Mouse (Mus musculus) heart, embryonic 12.5 days (tissue): ENCODE results near the gene Afap1l2. TPM values are rescaled to one million over a fixed set of nuclear protein-coding genes. Genes with fewer than 3 reads are reported as not detected.

Experiments
- ATAC-seq: fragments of 200-750 bp; cut with Nextera tagmentation; 2 replicates; pipeline ENCODE4 v1.8.0; 2017; ENCODE audit warnings: moderate TSS enrichment, moderate library complexity; ENCODE audit not compliant: insufficient number of reproducible peaks, low FRiP score
- H3K27ac ChIP-seq: fragments of 300-500 bp; sonication (generic); 2 replicates; pipeline ENCODE4 v1.5.1; 2016; ENCODE audit warnings: mild to moderate bottlenecking, moderate library complexity; ENCODE audit not compliant: poor library complexity, severe bottlenecking
- H3K27me3 ChIP-seq: fragments of 300-500 bp; sonication (generic); replicated peaks from 2 replicates; pipeline ENCODE4 v1.6.1; 2016; ENCODE audit warnings: mild to moderate bottlenecking, moderate library complexity
- H3K36me3 ChIP-seq: fragments of 300-500 bp; sonication (generic); 2 replicates; pipeline ENCODE4 v1.6.1; 2016; ENCODE audit warnings: mild to moderate bottlenecking, moderate library complexity
- H3K4me1 ChIP-seq: fragments of 300-500 bp; sonication (generic); replicated peaks from 2 replicates; pipeline ENCODE4 v1.6.1; 2016; ENCODE audit warnings: mild to moderate bottlenecking
- H3K4me2 ChIP-seq: fragments of 300-500 bp; sonication (generic); 2 replicates; pipeline ENCODE4 v1.6.1; 2016; ENCODE audit warnings: mild to moderate bottlenecking, moderate library complexity
- H3K4me3 ChIP-seq: fragments of 300-500 bp; sonication (generic); 2 replicates; pipeline ENCODE4 v1.5.1; 2016; ENCODE audit warnings: mild to moderate bottlenecking
- H3K9ac ChIP-seq: fragments of 300-500 bp; sonication (generic); 2 replicates; pipeline ENCODE4 v1.6.1; 2016; ENCODE audit warnings: mild to moderate bottlenecking, moderate library complexity
- H3K9me3 ChIP-seq: fragments of 300-500 bp; sonication (generic); replicated peaks from 2 replicates; pipeline ENCODE4 v1.6.1; 2016; ENCODE audit warnings: mild to moderate bottlenecking, moderate library complexity
- WGBS: fragments of 180-500 bp; shearing (Covaris S2); methylation state at CpG from one replicate; pipeline ENCODE4 v1.1.7; 2016; 5-methylcytosine and 5-hydroxymethylcytosine counted together
- polyA plus RNA-seq: library from polyadenylated mRNA; unstranded; fragments of >200 nt; fragmentation: Nextera tagmentation; extraction: Ambion mirVana; gene quantifications from 2 replicates; pipeline ENCODE4 v1.2.1, GENCODE M21; 2016

Afap1l2 gene
- polyA plus RNA-seq, 1 experiment from 2014 or later = 0.92 TPM

DNA sequence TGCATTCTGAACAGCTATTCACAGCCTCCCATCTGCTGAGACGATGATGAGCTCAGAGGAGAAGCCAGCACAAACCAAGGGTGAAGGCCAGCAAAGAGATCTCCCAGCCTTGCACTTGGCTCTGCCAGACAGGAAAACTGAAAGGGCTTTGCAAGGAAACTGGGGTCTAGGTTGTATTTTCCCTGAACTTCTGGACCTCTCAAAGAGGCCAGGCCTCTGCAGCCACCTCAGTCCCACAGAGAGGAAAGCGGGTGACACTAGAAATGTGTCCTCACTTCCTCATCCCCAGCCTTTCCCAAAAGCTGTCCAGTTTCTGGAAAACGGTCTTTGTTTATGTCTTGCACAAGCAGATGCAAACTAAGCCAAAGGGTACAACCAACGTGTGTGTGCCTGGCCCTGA is 54.2 kb downstream of the Afap1l2 start:
- ATAC-seq = no peak
- WGBS = 76% methylated on average over 4 of the region's 4 CpGs
- H3K9ac ChIP-seq = no peak overlapping the region
- no peaks in the 10 kb centered on the region for H3K27me3 ChIP-seq
- no peak overlapping the region for H3K4me2 ChIP-seq
- H3K27ac ChIP-seq = no peak overlapping the region
- H3K9me3 ChIP-seq = no peaks in the 10 kb centered on the region
- H3K4me3 ChIP-seq = no peak overlapping the region
- H3K4me1 ChIP-seq = 0 out of 2 replicates have a peak, but pooled peaks cover 5% of the 10 kb centered on the region
- H3K36me3 ChIP-seq = no peaks in the 10 kb centered on the region

DNA sequence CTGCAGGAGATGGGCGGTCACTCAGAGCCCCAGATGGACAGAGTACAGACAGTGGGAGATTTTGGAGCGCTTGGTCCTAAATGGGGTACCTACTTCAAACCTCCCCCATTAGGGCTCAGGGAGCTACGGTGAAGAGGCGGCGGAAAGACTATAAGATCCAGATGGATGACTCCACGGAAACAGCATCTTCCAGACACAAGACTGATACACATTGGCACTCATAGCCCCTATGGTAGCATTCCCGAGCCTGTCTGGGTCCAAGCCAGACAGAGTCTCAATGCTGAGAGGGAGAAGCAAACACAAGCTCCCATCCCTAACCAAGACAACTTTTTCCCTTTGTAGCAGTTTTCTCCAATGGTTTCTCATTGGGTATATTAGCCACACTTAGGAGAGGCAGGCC is 57.2 kb downstream of the Afap1l2 start:
- ATAC-seq = no peak
- Histone ChIP-seq H3K4me3 (no peak overlapping the region), H3K9ac (no peak overlapping the region), H3K9me3 (no peaks in the 10 kb centered on the region), H3K4me1 (no peaks in the 10 kb centered on the region), H3K36me3 (no peaks in the 10 kb centered on the region), H3K27me3 (no peaks in the 10 kb centered on the region; the same call in 1 of the 2 replicates), H3K27ac (no peak overlapping the region), H3K4me2 (no peak overlapping the region)
- WGBS = 83% methylated on average over 7 of the region's 7 CpGs

DNA sequence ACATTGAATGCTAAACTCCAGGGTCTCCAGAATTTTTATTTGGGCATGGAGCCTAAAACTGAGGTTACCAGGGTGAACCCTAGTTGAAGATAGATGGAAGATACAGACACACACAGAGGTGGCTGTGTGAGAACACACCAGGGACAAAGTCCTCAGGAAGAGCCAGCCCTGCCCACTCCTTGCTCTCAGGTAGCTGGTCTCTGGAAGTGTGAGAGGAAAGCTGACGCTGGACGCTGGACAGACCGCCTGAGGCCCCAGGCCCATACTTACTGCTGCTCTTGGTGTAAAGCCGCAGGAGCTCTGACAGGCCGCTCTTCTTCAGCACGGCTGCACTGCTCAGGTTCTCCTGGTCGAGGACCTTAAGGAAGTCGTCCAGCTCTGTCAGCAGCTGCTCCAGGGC is 58.2 kb downstream of the Afap1l2 start:
- H3K9ac ChIP-seq = no peak overlapping the region
- WGBS = 48% methylated on average over 8 of the region's 8 CpGs

DNA sequence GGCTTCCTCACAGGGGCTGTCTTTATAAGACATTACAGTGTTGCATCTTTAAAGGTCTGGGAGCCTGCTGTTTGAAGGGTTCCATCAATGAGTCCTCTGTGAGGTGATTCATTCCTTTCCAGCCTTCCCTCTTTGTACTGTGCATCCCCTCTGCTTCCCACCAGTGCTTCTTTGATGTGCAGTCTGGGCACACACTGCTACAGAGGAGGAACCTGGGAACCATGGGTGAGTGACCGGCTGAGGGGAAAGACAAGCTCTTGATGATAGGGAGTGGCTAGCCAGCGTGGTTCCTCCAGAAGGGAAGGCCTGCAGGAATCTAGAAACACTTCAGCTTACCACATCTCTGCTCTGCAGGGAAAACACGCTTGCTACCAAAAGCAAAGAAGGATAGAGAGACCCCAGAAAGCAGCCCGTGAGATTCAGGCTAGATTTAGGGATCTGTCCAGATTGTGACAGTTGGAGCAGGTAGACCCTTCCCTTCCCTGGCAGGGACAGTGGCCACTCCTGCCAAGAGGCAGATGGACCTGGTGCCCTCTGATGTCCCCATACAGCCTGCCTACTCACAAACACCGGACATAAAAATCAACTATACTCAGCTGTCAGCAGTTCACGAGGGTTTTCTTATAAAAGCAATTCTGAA is 59.9 kb downstream of the Afap1l2 start:
- H3K27me3 ChIP-seq = no peaks in the 10 kb centered on the region; the same call in 1 of the 2 replicates
- no peak overlapping the region for H3K4me2 ChIP-seq
- no peak overlapping the region for H3K4me3 ChIP-seq
- H3K4me1 ChIP-seq = no peaks in the 10 kb centered on the region
- no peak overlapping the region for H3K27ac ChIP-seq
- no peak for ATAC-seq
- 0 out of 2 replicates have a peak, but pooled peaks cover 4% of the 10 kb centered on the region for H3K9me3 ChIP-seq
- no peak overlapping the region for H3K9ac ChIP-seq
- H3K36me3 ChIP-seq = no peaks in the 10 kb centered on the region
- 53% methylated on average over 6 of the region's 6 CpGs for WGBS

More for the DNA sequence above, 58.2 kb downstream of the Afap1l2 start:
- Histone ChIP-seq H3K4me1 (no peaks in the 10 kb centered on the region), H3K27ac (no peak overlapping the region), H3K4me2 (no peak overlapping the region), H3K9me3 (0 out of 2 replicates have a peak, but pooled peaks cover 1% of the 10 kb centered on the region), H3K36me3 (no peaks in the 10 kb centered on the region), H3K4me3 (no peak overlapping the region), H3K27me3 (no peaks in the 10 kb centered on the region; the same call in 1 of the 2 replicates)
- no peak for ATAC-seq

DNA sequence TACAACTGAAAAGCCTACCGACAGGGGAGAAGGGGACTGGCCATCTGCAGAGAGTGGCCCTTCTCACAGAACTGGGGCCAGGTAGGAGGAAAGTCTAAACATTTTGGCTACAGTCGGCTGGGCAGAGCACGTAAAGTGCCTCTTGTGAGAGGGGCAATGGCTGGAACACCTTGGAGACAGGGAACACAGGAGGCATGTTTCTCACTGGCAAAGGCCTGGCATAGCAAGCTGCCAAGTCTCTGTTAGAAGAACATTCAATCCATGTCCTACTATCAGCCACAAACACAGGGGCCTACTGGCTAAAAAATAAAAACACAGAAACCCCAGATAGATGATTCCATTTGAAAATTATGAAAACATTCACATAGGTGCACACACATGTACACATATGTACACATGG is 61.3 kb downstream of the Afap1l2 start:
- H3K9ac ChIP-seq = no peak overlapping the region
- WGBS = 84% methylated on average over 3 of the region's 3 CpGs

DNA sequence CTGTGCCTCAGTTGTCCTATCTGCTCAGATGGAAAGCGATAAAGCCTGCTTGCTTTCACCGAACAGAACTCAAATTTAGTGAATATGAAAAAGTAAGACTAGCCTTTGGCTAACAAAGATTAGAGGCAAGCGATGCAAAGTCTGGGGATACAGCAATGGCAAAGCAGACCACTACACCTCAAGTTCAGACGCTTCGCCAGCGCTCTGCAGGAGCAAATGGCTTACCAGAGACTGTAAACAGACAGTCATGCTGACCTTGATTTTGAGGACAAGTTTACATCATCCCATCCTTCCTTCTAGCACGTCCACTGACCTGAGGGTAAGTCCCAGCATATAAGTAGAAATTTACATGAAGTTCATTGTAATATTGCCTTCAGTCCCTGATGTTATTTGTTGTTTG is 61.8 kb downstream of the Afap1l2 start:
- no peak overlapping the region for H3K4me3 ChIP-seq
- ATAC-seq = no peak
- no peaks in the 10 kb centered on the region; the same call in 1 of the 2 replicates for H3K27me3 ChIP-seq
- H3K4me1 ChIP-seq = no peaks in the 10 kb centered on the region
- no peaks in the 10 kb centered on the region for H3K36me3 ChIP-seq
- H3K4me2 ChIP-seq = no peak overlapping the region
- WGBS = 87% methylated on average over 7 of the region's 7 CpGs
- H3K27ac ChIP-seq = no peak overlapping the region
- 0 out of 2 replicates have a peak, but pooled peaks cover 4% of the 10 kb centered on the region for H3K9me3 ChIP-seq
- H3K9ac ChIP-seq = no peak overlapping the region

More for the DNA sequence above, 61.3 kb downstream of the Afap1l2 start:
- Histone ChIP-seq H3K4me2 (no peak overlapping the region), H3K4me3 (no peak overlapping the region), H3K27me3 (no peaks in the 10 kb centered on the region; the same call in 1 of the 2 replicates), H3K9me3 (0 out of 2 replicates have a peak, but pooled peaks cover 4% of the 10 kb centered on the region), H3K27ac (no peak overlapping the region), H3K4me1 (no peaks in the 10 kb centered on the region), H3K36me3 (no peaks in the 10 kb centered on the region)
- no peak for ATAC-seq

DNA sequence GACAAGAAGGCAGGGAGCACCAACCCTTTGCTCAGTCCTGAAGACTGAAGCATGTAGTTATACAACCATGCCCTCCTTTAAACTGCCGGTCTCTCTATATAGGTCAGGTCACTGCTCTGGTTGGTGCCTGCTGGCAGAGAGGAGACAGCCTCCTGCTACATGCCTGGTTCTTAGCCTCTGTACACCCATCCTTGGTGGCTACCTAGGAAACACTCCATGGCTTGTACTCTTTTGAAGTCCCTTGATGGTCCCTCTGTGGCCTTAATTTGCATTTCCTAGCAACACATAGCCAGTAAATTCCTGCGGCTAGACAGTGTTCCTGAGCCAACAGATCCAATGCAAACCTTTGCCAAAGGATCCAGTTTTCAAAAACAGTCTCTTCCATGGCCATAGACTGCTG is 62.4 kb downstream of the Afap1l2 start:
- Histone ChIP-seq H3K4me3 (no peak overlapping the region), H3K36me3 (no peaks in the 10 kb centered on the region), H3K27me3 (no peaks in the 10 kb centered on the region; the same call in 1 of the 2 replicates), H3K9me3 (0 out of 2 replicates have a peak, but pooled peaks cover 4% of the 10 kb centered on the region), H3K27ac (no peak overlapping the region), H3K9ac (no peak overlapping the region), H3K4me1 (peaks cover 3% of the 10 kb centered on the region; the same call in 1 of the 2 replicates), H3K4me2 (no peak overlapping the region)
- no peak for ATAC-seq
- 76% methylated on average over 2 of the region's 2 CpGs for WGBS

DNA sequence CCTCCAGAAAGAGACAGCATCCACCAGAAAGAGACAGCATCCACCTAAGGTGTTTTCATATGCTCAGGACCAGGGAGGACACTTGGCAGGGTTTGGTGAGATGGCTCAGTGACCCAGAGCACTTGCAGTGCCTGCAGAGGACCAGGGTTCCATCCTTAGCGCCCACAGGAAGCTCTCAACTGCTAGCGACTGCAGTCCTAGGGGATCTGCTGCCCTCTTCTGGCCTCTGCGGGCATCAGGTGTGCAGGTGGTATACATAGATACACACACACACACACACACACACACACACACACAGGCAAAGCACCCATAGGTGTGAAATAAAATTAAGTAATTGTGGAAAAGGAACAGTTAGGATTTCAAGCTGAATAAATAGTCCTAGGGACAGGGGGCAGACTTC is 63.2 kb downstream of the Afap1l2 start:
- peaks cover 9% of the 10 kb centered on the region; the same call in 1 of the 2 replicates for H3K4me1 ChIP-seq
- no peak for ATAC-seq
- no peaks in the 10 kb centered on the region; the same call in 1 of the 2 replicates for H3K27me3 ChIP-seq
- no peak overlapping the region for H3K4me3 ChIP-seq
- 100% methylated on average over 3 of the region's 3 CpGs for WGBS
- no peak overlapping the region for H3K4me2 ChIP-seq
- H3K9me3 ChIP-seq = 0 out of 2 replicates have a peak, but pooled peaks cover 4% of the 10 kb centered on the region
- H3K36me3 ChIP-seq = no peaks in the 10 kb centered on the region
- H3K27ac ChIP-seq = no peak overlapping the region
- no peak overlapping the region for H3K9ac ChIP-seq

DNA sequence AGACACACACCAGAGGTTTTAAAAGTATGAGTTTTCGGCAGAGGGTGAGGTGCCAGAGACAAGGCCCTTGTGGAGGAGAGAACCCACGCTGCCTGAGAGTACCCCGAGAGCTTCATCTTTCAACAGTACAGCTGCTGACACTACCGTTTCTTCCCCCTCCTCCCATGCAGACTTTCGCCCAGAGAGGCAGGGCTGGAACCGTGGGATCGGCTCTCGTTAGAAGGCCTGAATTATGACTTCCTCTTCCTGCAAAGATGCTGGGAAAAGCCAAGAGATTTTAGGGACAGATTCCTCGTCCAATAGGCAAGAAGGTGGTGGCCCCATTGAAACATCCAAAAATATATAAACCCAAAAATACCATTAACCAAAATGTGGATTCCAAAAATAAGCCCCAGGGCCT is 63.8 kb downstream of the Afap1l2 start:
- Histone ChIP-seq H3K36me3 (no peaks in the 10 kb centered on the region), H3K9me3 (0 out of 2 replicates have a peak, but pooled peaks cover 4% of the 10 kb centered on the region), H3K27me3 (no peaks in the 10 kb centered on the region; the same call in 1 of the 2 replicates), H3K4me1 (peaks cover 13% of the 10 kb centered on the region; the same call in 1 of the 2 replicates), H3K4me2 (no peak overlapping the region), H3K9ac (no peak overlapping the region), H3K27ac (no peak overlapping the region), H3K4me3 (no peak overlapping the region)
- 76% methylated on average over 9 of the region's 9 CpGs for WGBS
- ATAC-seq = no peak

DNA sequence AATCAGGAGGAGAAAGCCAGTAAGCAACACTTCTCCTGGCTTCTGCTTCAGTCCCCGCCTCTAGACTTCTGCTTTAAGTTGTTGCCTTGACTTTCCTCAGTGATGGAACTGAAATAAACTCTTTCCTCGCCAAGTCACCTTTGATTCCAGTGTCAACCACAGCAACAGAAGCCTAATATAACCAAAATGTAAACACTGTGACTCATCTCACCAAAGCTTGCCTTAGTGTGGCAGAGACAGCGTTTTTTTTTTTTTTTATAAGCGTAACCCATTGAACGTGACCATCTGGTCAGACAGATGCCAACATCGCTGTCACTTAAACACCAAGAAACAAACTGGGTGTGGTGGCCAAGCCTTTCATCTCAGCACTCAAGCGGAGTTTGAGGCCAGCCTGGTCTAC is 65.8 kb downstream of the Afap1l2 start:
- no peak overlapping the region for H3K9ac ChIP-seq
- H3K36me3 ChIP-seq = no peaks in the 10 kb centered on the region
- no peak overlapping the region for H3K4me2 ChIP-seq
- WGBS = 89% methylated on average over 7 of the region's 7 CpGs
- ATAC-seq = no peak
- no peaks in the 10 kb centered on the region for H3K27me3 ChIP-seq
- peaks cover 14% of the 10 kb centered on the region for H3K4me1 ChIP-seq
- 0 out of 2 replicates have a peak, but pooled peaks cover 9% of the 10 kb centered on the region for H3K9me3 ChIP-seq
- H3K27ac ChIP-seq = no peak overlapping the region
- H3K4me3 ChIP-seq = no peak overlapping the region

DNA sequence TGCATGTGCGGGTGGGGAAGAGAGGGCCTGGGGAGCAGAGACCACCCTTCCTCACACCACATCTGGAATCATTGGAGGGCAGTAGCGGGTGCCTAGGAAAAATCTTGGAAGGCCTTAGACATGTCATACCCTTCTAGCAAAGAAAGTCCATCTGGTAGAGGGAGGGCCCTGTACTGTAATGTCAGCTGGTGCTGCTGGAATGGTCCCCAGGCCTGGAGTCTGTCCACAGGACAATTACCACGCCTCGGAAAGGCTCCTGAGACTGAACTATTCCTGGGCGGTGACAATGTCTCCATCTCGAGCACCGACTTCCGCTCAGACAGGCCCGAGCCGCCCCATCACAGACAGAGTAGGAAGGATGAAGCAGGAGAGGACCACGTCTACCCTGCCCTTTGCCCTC is 67.5 kb downstream of the Afap1l2 start:
- Histone ChIP-seq H3K4me2 (no peak overlapping the region), H3K27me3 (no peaks in the 10 kb centered on the region), H3K4me1 (peaks cover 21% of the 10 kb centered on the region), H3K36me3 (no peaks in the 10 kb centered on the region), H3K4me3 (no peak overlapping the region), H3K9me3 (0 out of 2 replicates have a peak, but pooled peaks cover 9% of the 10 kb centered on the region), H3K27ac (no peak overlapping the region), H3K9ac (no peak overlapping the region)
- 77% methylated on average over 11 of the region's 11 CpGs for WGBS
- ATAC-seq = no peak
